Mouse (Mus musculus) liver, embryonic 14.5 days (tissue): ENCODE results near the gene Ube2cbp. TPM values are rescaled to one million over a fixed set of nuclear protein-coding genes. Genes with fewer than 3 reads are reported as not detected.

Experiments
- ATAC-seq: fragments of 200-750 bp; cut with Nextera tagmentation; 2 replicates; pipeline ENCODE4 v1.8.0; 2017; ENCODE audit warnings: moderate number of reproducible peaks, mild to moderate bottlenecking, moderate library complexity; ENCODE audit not compliant: insufficient read depth
- DNase-seq, 3 experiments: peaks; one replicate each; pipeline ENCODE4 v3.0.0-alpha.2; 2012 to 2013; ENCODE audit warnings: low read depth in 3 of 3, low spot score in 3 of 3
- H3K27ac ChIP-seq: fragments of 300-500 bp; sonication (generic); 2 replicates; pipeline ENCODE4 v1.5.1; 2014; ENCODE audit warnings: moderate library complexity, mild to moderate bottlenecking, control low read depth, inconsistent platforms
- H3K27me3 ChIP-seq: fragments of 300-500 bp; sonication (generic); 2 replicates; pipeline ENCODE4 v1.6.1; 2014; ENCODE audit warnings: mild to moderate bottlenecking, low read length, moderate library complexity; ENCODE audit not compliant: control insufficient read depth, insufficient read depth
- H3K36me3 ChIP-seq: fragments of 300-500 bp; sonication (generic); replicated peaks from 2 replicates; pipeline ENCODE4 v1.6.1; 2014; ENCODE audit warnings: low read depth; ENCODE audit not compliant: control insufficient read depth, insufficient read depth
- H3K4me1 ChIP-seq, 2 experiments: fragments of 200-500 bp in 1 of 2; fragments of 300-500 bp in 1 of 2; sonication (generic) in 1 of 2; replicated peaks; 2 replicates each; pipeline ENCODE4 v1.6.1; 2012 to 2014; ENCODE audit warnings: antibody characterized with exemption in 1 of 2, inconsistent platforms in 1 of 2, low read length in 1 of 2; ENCODE audit not compliant: control insufficient read depth in 2 of 2, insufficient read depth in 2 of 2
- H3K4me2 ChIP-seq: fragments of 300-500 bp; sonication (generic); 2 replicates; pipeline ENCODE4 v1.6.1; 2014; ENCODE audit warnings: low read depth, mild to moderate bottlenecking, control low read depth, moderate library complexity
- H3K4me3 ChIP-seq, 2 experiments: fragments of 200-500 bp in 1 of 2; fragments of 300-500 bp in 1 of 2; sonication (generic) in 1 of 2; 2 replicates each; pipeline ENCODE4 v1.5.1; 2012 to 2014; ENCODE audit warnings: low read depth in 2 of 2, low read length in 2 of 2, mild to moderate bottlenecking in 2 of 2, control low read depth in 1 of 2, inconsistent platforms in 1 of 2, moderate library complexity in 1 of 2; ENCODE audit not compliant: insufficient read depth in 1 of 2
- H3K9ac ChIP-seq: fragments of 300-500 bp; sonication (generic); replicated peaks from 2 replicates; pipeline ENCODE4 v1.6.1; 2014; ENCODE audit warnings: mild to moderate bottlenecking, control low read depth, moderate library complexity
- H3K9me3 ChIP-seq: fragments of 300-500 bp; sonication (generic); 2 replicates; pipeline ENCODE4 v1.6.1; 2016; ENCODE audit warnings: low read length, mixed read lengths; ENCODE audit not compliant: control insufficient read depth
- CTCF ChIP-seq: IDR thresholded peaks from 2 replicates; pipeline ENCODE4 v1.5.1; 2016; ENCODE audit warnings: antibody characterized with exemption, low read depth, control low read depth
- EP300 ChIP-seq: IDR thresholded peaks from 2 replicates; pipeline ENCODE4 v1.6.1; 2016; ENCODE audit warnings: antibody characterized with exemption, low read depth
- WGBS: fragments of 180-500 bp; shearing (Covaris S2); extraction: QIAGEN DNeasy Blood & Tissue Kit; methylation state at CpG from one replicate; pipeline ENCODE4 v1.1.7; 2014; ENCODE audit not compliant: insufficient replicate concordance; 5-methylcytosine and 5-hydroxymethylcytosine counted together
- polyA plus RNA-seq, 2 experiments: library from polyadenylated mRNA; depleted of rRNA in 1 of 2; stranded (reverse) in 1 of 2; unstranded in 1 of 2; fragments of >200 nt; fragmentation: Nextera tagmentation in 1 of 2; extraction: Ambion mirVana in 1 of 2; gene quantifications; 2 replicates each; pipeline versions ENCODE4 v1.2.1 to v1.2.3; 2012 to 2014

The Ube2cbp gene
- polyA plus RNA-seq, 2 experiments, result 1.5 to 2.3 TPM

DNA sequence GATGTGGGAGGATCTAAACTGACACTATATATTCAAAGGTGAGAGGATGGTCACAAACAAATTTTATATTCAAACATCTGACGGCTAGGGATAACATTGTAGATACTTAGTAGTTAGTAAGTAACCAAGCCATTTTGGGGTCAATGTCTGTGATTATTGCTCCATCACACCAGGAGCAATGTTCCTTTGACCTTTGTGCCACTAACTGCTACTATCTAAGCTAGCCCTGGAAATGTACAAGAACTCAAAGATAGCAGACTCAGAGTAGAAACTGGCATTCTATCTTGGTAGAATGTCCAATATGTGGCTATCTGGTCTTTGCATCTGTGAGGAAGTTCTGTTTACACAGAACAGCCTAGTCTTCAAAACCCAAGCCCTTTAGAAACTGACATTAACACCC is 69.7 kb downstream of the Ube2cbp start:
- H3K27ac ChIP-seq, result no peak overlapping the region
- no peaks in the 10 kb centered on the region for H3K36me3 ChIP-seq
- H3K27me3 ChIP-seq, result no peaks in the 10 kb centered on the region
- H3K9me3 ChIP-seq, result no peaks in the 10 kb centered on the region
- 57% methylated on average over 1 of the region's 1 CpGs for WGBS
- H3K4me2 ChIP-seq, result no peak overlapping the region
- TF ChIP-seq CTCF, result no peak
- TF ChIP-seq EP300, result no peak
- DNase-seq (peak in 2 of 3 experiments; percentile 6 to 12), ATAC-seq (no peak)
- H3K4me3 ChIP-seq, result no peak overlapping the region
- peaks cover 0 to 9% of the 10 kb centered on the region in 2 experiments; a peak in 2 of 4 replicates for H3K4me1 ChIP-seq
- no peak overlapping the region for H3K9ac ChIP-seq

DNA sequence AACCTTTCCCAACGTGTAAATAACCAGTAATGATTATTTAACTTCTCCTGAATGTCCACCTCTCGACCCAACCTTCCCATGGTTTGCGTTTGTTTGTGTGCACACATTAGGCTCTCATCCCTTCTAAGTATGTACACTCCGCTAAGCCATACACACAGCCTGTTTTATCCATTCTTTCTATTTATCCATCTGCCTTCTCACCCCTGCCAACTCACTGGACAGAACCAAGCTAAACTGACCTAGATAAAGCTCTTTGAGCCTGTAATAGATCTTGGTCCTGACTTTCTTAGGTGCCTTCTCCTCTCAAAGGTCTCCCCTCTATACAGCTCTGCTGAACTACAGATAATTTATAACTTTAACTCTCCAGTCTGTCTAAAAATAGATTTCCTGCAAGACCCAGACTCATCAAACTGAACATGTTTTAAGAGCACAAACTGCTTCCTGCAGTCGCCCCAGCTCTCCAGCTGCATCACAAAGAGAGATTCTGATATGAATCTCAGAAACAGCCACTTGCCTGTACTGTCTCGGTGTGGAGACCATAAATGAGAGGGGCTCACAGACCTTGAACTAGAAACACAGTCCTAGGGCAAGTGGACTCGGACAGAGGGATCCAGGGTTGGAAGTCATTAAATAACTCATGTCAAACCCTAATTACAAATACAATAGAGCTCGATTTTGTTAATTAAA is 71.0 kb downstream of the Ube2cbp start:
- no peaks in the 10 kb centered on the region for H3K9me3 ChIP-seq
- no peaks in the 10 kb centered on the region for H3K27me3 ChIP-seq
- no peak overlapping the region for H3K4me3 ChIP-seq
- H3K36me3 ChIP-seq, result no peaks in the 10 kb centered on the region
- ATAC-seq (no peak), DNase-seq (no peak)
- peaks cover 0 to 9% of the 10 kb centered on the region in 2 experiments; a peak in 2 of 4 replicates for H3K4me1 ChIP-seq
- H3K9ac ChIP-seq, result no peak overlapping the region
- no peak overlapping the region for H3K4me2 ChIP-seq
- no peak overlapping the region for H3K27ac ChIP-seq
- WGBS, result 29% methylated on average over 8 of the region's 8 CpGs
- TF ChIP-seq EP300 (no peak), CTCF (no peak)

DNA sequence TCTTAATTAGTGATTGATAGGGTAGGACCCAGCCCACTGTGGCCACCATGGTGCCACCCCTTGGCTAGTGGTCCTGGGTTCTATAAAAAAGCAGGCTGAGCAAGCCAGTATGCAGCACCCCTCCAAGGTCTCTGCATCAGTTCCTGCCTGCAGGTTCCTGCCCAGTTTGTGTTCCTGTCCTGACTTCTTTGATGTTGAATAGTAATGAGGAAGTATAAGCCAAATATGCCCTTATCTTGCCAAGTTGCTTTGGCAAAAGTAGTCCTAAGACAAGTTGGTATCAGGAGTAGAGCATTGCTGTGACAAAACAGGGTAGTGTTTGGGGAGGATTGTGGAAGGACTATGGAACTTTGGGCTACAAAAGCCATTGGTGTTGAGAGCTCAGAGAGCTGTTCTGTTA is 73.3 kb downstream of the Ube2cbp start:
- Histone ChIP-seq H3K27me3 (no peaks in the 10 kb centered on the region), H3K27ac (no peak overlapping the region), H3K9ac (no peak overlapping the region), H3K36me3 (no peaks in the 10 kb centered on the region), H3K9me3 (no peaks in the 10 kb centered on the region), H3K4me2 (no peak overlapping the region), H3K4me3 (no peak overlapping the region), H3K4me1 (peaks cover 0 to 9% of the 10 kb centered on the region in 2 experiments; a peak in 2 of 4 replicates)
- ATAC-seq (no peak), DNase-seq (no peak)
- TF ChIP-seq CTCF, result no peak

DNA sequence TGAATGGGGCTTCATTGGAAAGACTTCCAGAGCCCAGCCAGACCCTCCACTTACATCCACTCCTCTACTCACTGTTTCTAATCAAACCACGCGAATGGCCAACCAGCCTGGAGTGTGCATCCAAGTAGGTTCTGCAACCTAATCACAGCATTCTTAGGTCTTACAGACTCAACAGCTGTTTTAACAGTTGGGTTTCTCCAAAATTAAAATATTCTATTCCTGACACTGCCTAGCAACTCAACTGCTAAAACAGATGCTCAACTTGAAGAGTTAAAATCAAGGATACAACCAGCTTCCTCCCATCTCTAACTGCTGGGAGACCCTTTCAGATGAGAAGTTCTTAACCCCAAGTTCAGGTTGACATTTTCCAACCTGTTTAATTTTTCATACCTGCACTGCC is 74.0 kb downstream of the Ube2cbp start:
- no peak overlapping the region for H3K9ac ChIP-seq
- H3K4me1 ChIP-seq, result peaks cover 0 to 9% of the 10 kb centered on the region in 2 experiments; a peak in 2 of 4 replicates
- TF ChIP-seq EP300 (no peak), CTCF (no peak)
- H3K27ac ChIP-seq, result no peak overlapping the region
- DNase-seq (no peak), ATAC-seq (no peak)
- no peaks in the 10 kb centered on the region for H3K9me3 ChIP-seq
- no peak overlapping the region for H3K4me2 ChIP-seq
- no peak overlapping the region for H3K4me3 ChIP-seq
- H3K27me3 ChIP-seq, result no peaks in the 10 kb centered on the region
- no peaks in the 10 kb centered on the region for H3K36me3 ChIP-seq
- WGBS, result 80% methylated on average over 2 of the region's 2 CpGs

DNA sequence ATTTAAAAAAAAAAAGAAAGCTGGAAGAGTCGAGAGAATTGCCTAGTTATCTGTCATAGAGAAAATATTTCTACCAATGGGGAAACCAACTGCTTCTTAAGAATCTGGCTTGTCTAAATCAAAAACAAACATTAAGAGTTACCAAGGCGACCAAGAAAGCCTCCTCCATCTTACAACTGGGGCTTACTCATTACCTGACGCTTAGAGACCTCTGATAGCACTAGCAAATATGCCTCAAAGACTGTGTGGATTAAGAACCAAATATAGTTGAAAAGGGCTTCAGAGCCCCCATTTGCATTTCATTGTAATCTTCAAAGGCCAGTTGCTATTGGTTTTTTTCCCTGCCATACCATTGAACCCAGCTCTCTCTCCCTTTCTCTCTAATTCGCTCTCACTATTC is 76.2 kb downstream of the Ube2cbp start:
- 57% methylated on average over 4 of the region's 4 CpGs for WGBS
- H3K36me3 ChIP-seq, result no peaks in the 10 kb centered on the region
- TF ChIP-seq EP300, result no peak
- no peak for TF ChIP-seq CTCF

More for the DNA sequence above, 76.2 kb downstream of the Ube2cbp start:
- Histone ChIP-seq H3K27me3 (no peaks in the 10 kb centered on the region), H3K9ac (no peak overlapping the region), H3K9me3 (no peaks in the 10 kb centered on the region), H3K4me1 (peaks cover 0 to 5% of the 10 kb centered on the region in 2 experiments; a peak in 2 of 4 replicates), H3K27ac (no peak overlapping the region), H3K4me2 (no peak overlapping the region), H3K4me3 (no peak overlapping the region)
- DNase-seq (no peak), ATAC-seq (no peak)
